Mouse (Mus musculus) MEL (cell line): ENCODE results near the gene E2f1.

Experiments
- CHD2 ChIP-seq: IDR thresholded peaks from 2 replicates; pipeline ENCODE4 v1.6.1; 2011; ENCODE audit warnings: low read length, improper control_type of control experiment
- CTCF ChIP-seq, 3 experiments: IDR thresholded peaks in 2 of 3; conservative IDR thresholded peaks in 1 of 3; 2 replicates each; pipeline ENCODE4 v1.5.1; 2011 to 2012; ENCODE audit warnings: low read length in 3 of 3, low read depth in 2 of 3, mild to moderate bottlenecking in 2 of 3, improper control_type of control experiment in 1 of 3, inconsistent platforms in 1 of 3, mixed read lengths in 1 of 3, moderate library complexity in 1 of 3; ENCODE audit not compliant: control insufficient read depth in 1 of 3, insufficient read depth in 1 of 3, poor library complexity in 1 of 3, severe bottlenecking in 1 of 3
- E2F4 ChIP-seq: IDR thresholded peaks from 2 replicates; pipeline ENCODE4 v1.6.1; 2011; ENCODE audit warnings: low read depth, low read length, improper control_type of control experiment, borderline replicate concordance
- EP300 ChIP-seq, 2 experiments: IDR thresholded peaks; 2 replicates each; pipeline ENCODE4 v1.6.1; 2011; ENCODE audit warnings: improper control_type of control experiment in 2 of 2, low read length in 2 of 2, low read depth in 1 of 2, mild to moderate bottlenecking in 1 of 2
- GATA1 ChIP-seq: IDR thresholded peaks from 2 replicates; pipeline ENCODE4 v1.6.1; 2011; ENCODE audit warnings: low read depth, low read length, improper control_type of control experiment
- MAX ChIP-seq: IDR thresholded peaks from 2 replicates; pipeline ENCODE4 v1.6.1; 2011; ENCODE audit warnings: low read length, improper control_type of control experiment
- POLR2A ChIP-seq, 2 experiments: IDR thresholded peaks; 2 replicates each; pipeline ENCODE4 v1.6.1; 2011 to 2012; ENCODE audit warnings: low read length in 2 of 2, mild to moderate bottlenecking in 2 of 2, control low read depth in 1 of 2, improper control_type of control experiment in 1 of 2, low read depth in 1 of 2, moderate library complexity in 1 of 2; ENCODE audit not compliant: control insufficient read depth in 1 of 2, insufficient read depth in 1 of 2, poor library complexity in 1 of 2
- RCOR1 ChIP-seq: IDR thresholded peaks from 2 replicates; pipeline ENCODE4 v1.6.1; 2012; ENCODE audit warnings: low read depth, mild to moderate bottlenecking, inconsistent platforms, low read length, improper control_type of control experiment
- TAL1 ChIP-seq: IDR thresholded peaks from 2 replicates; pipeline ENCODE4 v1.6.1; 2012; ENCODE audit warnings: mild to moderate bottlenecking, inconsistent platforms, low read length, moderate library complexity, mixed read lengths
- USF1 ChIP-seq: IDR thresholded peaks from 2 replicates; pipeline ENCODE4 v1.6.1; 2014; ENCODE audit warnings: low read depth, mild to moderate bottlenecking, inconsistent platforms, low read length, improper control_type of control experiment, moderate library complexity

- TF ChIP-seq MAX (no peak), CTCF (IDR thresholded peaks at IDR 0.05 in 2 of 3, conservative IDR thresholded peaks at IDR 0.05 in 1 of 3; ENCODE audit: control insufficient read depth in 1 of 3, insufficient read depth in 1 of 3, low read depth in 2 of 3, low read length in 3 of 3, poor library complexity in 1 of 3, severe bottlenecking in 1 of 3) (no peak), EP300 (IDR thresholded peaks at IDR 0.05; ENCODE audit: low read depth in 1 of 2, low read length in 2 of 2) (no peak), RCOR1 (no peak), CHD2 (no peak), GATA1 (no peak), TAL1 (no peak), USF1 (no peak), POLR2A (IDR thresholded peaks at IDR 0.05; ENCODE audit: control insufficient read depth in 1 of 2, insufficient read depth in 1 of 2, low read depth in 1 of 2, low read length in 2 of 2, poor library complexity in 1 of 2) (no peak), E2F4 (no peak)
Measured at GRCm38 (mm10) chr2:154549886-154550189, 19.9 kb downstream of the E2f1 start.
